Mouse (Mus musculus) kidney, embryonic 14.5 days (tissue): Measurements from ENCODE around the gene Btbd6. TPM values are rescaled to one million over a fixed set of nuclear protein-coding genes. Genes with fewer than 3 reads are reported as not detected.
A peak's percentile ranks its signal among the peaks of the same experiment; 100 is the strongest.

ENCODE experiments used
- ATAC-seq: fragments of 200-750 bp; cut with Nextera tagmentation; 2 replicates; pipeline ENCODE4 v1.8.0; 2017; ENCODE audit warnings: moderate number of reproducible peaks, mild to moderate bottlenecking, moderate TSS enrichment, moderate library complexity; ENCODE audit not compliant: low FRiP score, low TSS enrichment
- H3K27ac ChIP-seq: fragments of 300-500 bp; sonication (generic); 2 replicates; pipeline ENCODE4 v1.5.1; 2014; ENCODE audit warnings: low read depth, mild to moderate bottlenecking, low read length, moderate library complexity, mixed read lengths
- H3K27me3 ChIP-seq: fragments of 300-500 bp; sonication (generic); 2 replicates; pipeline ENCODE4 v1.6.1; 2014; ENCODE audit warnings: mild to moderate bottlenecking, low read length; ENCODE audit not compliant: control insufficient read depth, insufficient read depth
- H3K36me3 ChIP-seq: fragments of 300-500 bp; sonication (generic); 2 replicates; pipeline ENCODE4 v1.6.1; 2014; ENCODE audit warnings: low read length, mixed read lengths; ENCODE audit not compliant: control insufficient read depth, insufficient read depth
- H3K4me1 ChIP-seq: fragments of 300-500 bp; sonication (generic); 2 replicates; pipeline ENCODE4 v1.6.1; 2014; ENCODE audit warnings: low read length, mixed read lengths; ENCODE audit not compliant: control insufficient read depth, insufficient read depth
- H3K4me2 ChIP-seq: fragments of 300-500 bp; sonication (generic); replicated peaks from 2 replicates; pipeline ENCODE4 v1.6.1; 2014; ENCODE audit warnings: low read depth, mild to moderate bottlenecking, low read length
- H3K4me3 ChIP-seq: fragments of 300-500 bp; sonication (generic); 2 replicates; pipeline ENCODE4 v1.5.1; 2014; ENCODE audit warnings: mild to moderate bottlenecking, low read length
- H3K9ac ChIP-seq: fragments of 300-500 bp; sonication (generic); 2 replicates; pipeline ENCODE4 v1.6.1; 2014; ENCODE audit warnings: low read depth, mild to moderate bottlenecking, low read length, moderate library complexity
- H3K9me3 ChIP-seq: fragments of 300-500 bp; sonication (generic); 2 replicates; pipeline ENCODE4 v1.6.1; 2016; ENCODE audit warnings: low read length; ENCODE audit not compliant: control insufficient read depth
- WGBS: fragments of 180-500 bp; shearing (Covaris S2); extraction: QIAGEN DNeasy Blood & Tissue Kit; methylation state at CpG from one replicate; pipeline ENCODE4 v1.1.7; 2014; 5-methylcytosine and 5-hydroxymethylcytosine counted together
- polyA plus RNA-seq: library from polyadenylated mRNA; unstranded; fragments of >200 nt; fragmentation: Nextera tagmentation; extraction: Ambion mirVana; gene quantifications from 2 replicates; pipeline ENCODE4 v1.2.1, GENCODE M21; 2014

Btbd6 gene
- polyA plus RNA-seq, result 22.3 and 23.1 TPM in 2 replicates

DNA sequence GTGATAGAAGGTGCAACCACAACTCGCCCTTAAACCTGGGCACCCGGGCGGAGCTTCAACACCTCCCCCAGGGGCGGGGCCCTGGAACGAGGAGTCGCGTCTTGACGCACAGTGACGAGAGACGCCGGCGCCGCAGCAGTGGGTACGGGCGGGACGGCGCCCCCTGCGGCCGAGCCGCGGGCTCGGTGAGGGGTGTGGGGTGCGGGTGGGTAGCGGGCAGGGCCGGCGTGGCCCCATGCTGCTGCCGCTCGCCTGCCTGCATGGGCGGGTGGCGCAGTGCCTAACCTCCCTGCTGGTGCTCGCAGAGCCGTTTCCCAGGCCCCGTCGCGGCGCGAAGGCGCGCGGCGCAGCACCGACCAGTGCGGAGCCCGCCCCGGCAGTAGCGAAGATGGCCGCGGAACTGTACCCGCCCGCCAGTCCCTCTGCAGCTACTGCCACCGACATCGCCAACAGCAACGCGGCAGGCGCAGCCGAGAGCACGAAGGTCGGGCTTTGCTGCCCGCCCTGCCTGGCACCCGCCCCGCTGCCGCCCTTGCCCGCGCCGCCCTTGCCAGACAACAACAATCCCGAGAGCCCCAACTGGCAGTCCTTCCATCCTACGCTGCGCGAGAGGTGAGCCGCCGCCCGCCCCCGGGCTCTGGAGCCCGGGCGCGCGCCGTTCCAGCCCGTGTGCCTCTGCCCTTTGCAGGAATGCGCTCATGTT, at the start of gene Btbd6:
Btbd6 (plus strand) TSS at position 112 of the 703 bp plus-strand sequence.
- ATAC-seq, result peak; percentile 93
- WGBS, result under 1% methylated on average over 80 of the region's 80 CpGs
- H3K4me2 ChIP-seq, result peak within 1 kb of the TSS; percentile 90

GRCm38 (mm10) chr12:112927265-112927664, 49.0 kb upstream of the Btbd6 start:
- Histone ChIP-seq H3K4me1 (peaks cover 20% of the 10 kb centered on the region; the same call in 1 of the 2 replicates), H3K9ac (peak overlapping the region; percentile 12; the same call in 1 of the 2 replicates), H3K36me3 (no peaks in the 10 kb centered on the region), H3K4me2 (no peak overlapping the region), H3K4me3 (no peak overlapping the region), H3K9me3 (no peaks in the 10 kb centered on the region), H3K27me3 (peaks cover 60% of the 10 kb centered on the region), H3K27ac (no peak overlapping the region)
- no peak for ATAC-seq
- WGBS, result 49% methylated on average over 14 of the region's 14 CpGs

More for the DNA sequence above, at the start of gene Btbd6:
- Histone ChIP-seq H3K4me1 (peaks cover 9% of the 10 kb centered on the region; the same call in 1 of the 2 replicates), H3K27ac (peak within 1 kb of the TSS; percentile 89), H3K9ac (peak within 1 kb of the TSS; percentile 89), H3K27me3 (no peaks in the 10 kb centered on the region), H3K9me3 (no peaks in the 10 kb centered on the region), H3K36me3 (peaks cover 64% of the 10 kb centered on the region), H3K4me3 (peak within 1 kb of the TSS; percentile 76)

- WGBS, result 1% methylated on average over 102 of the region's 124 CpGs
- Histone ChIP-seq H3K4me1 (peaks cover 20% of the 10 kb centered on the region; the same call in 1 of the 2 replicates), H3K4me2 (peak overlapping the region; percentile 93), H3K36me3 (no peaks in the 10 kb centered on the region), H3K9me3 (no peaks in the 10 kb centered on the region), H3K9ac (peak overlapping the region; percentile 46; the same call in 1 of the 2 replicates), H3K4me3 (peak overlapping the region; percentile 53), H3K27ac (no peak overlapping the region), H3K27me3 (peaks cover 60% of the 10 kb centered on the region)
- peak; percentile 36; the same call in 1 of the 2 replicates for ATAC-seq
Observed at GRCm38 (mm10) chr12:112928401-112929241, 47.7 kb upstream of the Btbd6 start.

DNA sequence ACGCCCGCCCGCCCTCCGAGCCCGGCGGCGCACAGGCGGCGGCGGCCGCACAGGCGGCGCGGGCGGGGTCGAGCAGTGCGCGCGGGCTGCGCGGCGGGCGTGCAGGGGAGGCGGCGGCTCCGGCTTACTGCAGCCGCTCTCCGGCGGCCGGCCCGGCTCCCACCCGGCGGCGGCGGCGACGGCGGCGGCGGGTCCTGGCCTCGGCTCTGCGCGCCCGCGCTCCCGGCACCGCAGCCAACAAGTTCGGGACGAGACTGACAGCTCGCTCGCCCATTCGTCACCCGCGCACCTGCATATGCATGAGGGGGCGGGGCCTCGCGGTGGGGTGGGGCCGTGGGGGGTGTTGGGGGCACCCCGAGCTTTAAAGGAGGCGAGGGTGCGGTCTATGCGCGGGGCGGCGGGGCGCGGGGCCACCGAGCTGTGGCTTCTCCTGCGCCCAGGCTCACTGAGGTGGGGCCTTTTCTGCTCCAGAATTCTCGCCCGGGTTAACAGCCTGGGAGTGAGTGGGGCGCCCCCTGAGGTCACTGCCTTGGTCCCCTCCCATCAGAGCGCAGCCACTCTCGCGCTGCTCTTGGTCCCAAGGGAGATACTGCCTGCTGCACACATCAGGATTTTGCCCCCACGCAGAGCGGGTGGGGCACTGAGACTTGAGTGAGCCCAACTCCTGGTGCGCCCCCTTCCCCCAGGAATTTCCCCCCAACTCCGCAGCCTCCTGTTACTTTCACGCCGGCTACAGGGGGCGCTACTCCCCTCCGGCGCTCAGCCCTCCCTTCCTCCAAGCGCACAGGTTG, 46.5 kb upstream of the Btbd6 start, which contains the start of gene Jag2:
Jag2 (minus strand) TSS at position 215 of the 791 bp plus-strand sequence.
- Histone ChIP-seq H3K9ac (peak within 1 kb of the TSS; percentile 46; the same call in 1 of the 2 replicates), H3K4me2 (peak within 1 kb of the TSS; percentile 93), H3K27me3 (peaks cover 55% of the 10 kb centered on the region), H3K27ac (no peak within 1 kb of the TSS), H3K4me1 (peaks cover 20% of the 10 kb centered on the region; the same call in 1 of the 2 replicates), H3K4me3 (peak within 1 kb of the TSS; percentile 53), H3K36me3 (0 out of 2 replicates have a peak, but pooled peaks cover under 1% of the 10 kb centered on the region), H3K9me3 (no peaks in the 10 kb centered on the region)
- whole genome bisulfite sequencing, result 2% methylated on average over 50 of the region's 85 CpGs
- ATAC-seq, result peak; percentile 61

DNA sequence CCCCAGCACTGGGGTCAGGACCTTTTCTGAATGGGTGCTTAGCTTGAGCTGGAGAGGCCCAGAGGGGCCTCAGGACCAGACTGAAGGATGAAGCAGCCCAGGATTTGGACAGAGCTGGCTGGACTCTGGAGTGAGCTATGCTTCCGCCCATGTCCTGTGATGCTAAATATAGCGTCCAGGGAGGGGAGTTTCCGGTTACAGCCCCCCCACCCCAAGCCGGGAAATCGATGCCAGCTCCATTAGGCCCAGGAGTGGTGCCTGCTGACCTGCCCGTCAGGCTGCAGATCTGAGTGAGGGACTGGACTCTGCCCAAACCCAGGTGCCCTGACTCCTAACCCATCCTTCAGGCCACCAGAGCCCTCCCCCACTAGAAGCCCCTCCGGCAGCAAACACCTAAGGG, 43.6 kb upstream of the Btbd6 start:
- no peak overlapping the region for H3K9ac ChIP-seq
- no peak overlapping the region for H3K4me2 ChIP-seq
- H3K27me3 ChIP-seq, result peaks cover 38% of the 10 kb centered on the region
- no peak for ATAC-seq
- H3K27ac ChIP-seq, result no peak overlapping the region
- no peaks in the 10 kb centered on the region for H3K9me3 ChIP-seq
- H3K4me1 ChIP-seq, result peaks cover 14% of the 10 kb centered on the region; the same call in 1 of the 2 replicates
- WGBS, result 20% methylated on average over 7 of the region's 7 CpGs
- 0 out of 2 replicates have a peak, but pooled peaks cover 3% of the 10 kb centered on the region for H3K36me3 ChIP-seq
- H3K4me3 ChIP-seq, result no peak overlapping the region

DNA sequence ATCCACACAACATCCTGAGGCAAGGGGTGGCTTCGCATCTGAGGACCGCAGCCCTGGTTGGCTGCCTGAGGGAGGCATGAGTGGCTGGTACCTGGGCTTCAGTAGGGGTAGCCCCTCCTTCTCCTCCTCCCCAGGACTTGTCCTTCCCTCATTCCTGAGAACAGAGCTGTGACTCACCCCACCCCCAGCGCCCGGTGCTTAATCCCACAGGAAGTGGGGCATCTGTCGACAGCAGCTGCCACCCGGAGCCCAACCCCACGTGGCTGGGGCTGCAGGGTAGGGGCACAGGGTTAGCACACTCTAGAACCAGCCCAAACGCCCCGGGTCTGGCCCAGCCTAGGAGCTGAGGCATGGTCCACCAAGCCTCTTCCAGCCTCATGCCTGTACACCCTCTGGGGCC, 38.4 kb upstream of the Btbd6 start:
- H3K4me3 ChIP-seq, result no peak overlapping the region
- H3K27ac ChIP-seq, result no peak overlapping the region
- H3K4me1 ChIP-seq, result peaks cover 15% of the 10 kb centered on the region
- no peak overlapping the region for H3K4me2 ChIP-seq
- 42% methylated on average over 9 of the region's 9 CpGs for WGBS
- H3K9ac ChIP-seq, result no peak overlapping the region
- no peaks in the 10 kb centered on the region for H3K9me3 ChIP-seq
- H3K36me3 ChIP-seq, result 0 out of 2 replicates have a peak, but pooled peaks cover 3% of the 10 kb centered on the region
- ATAC-seq, result no peak
- no peaks in the 10 kb centered on the region for H3K27me3 ChIP-seq

DNA sequence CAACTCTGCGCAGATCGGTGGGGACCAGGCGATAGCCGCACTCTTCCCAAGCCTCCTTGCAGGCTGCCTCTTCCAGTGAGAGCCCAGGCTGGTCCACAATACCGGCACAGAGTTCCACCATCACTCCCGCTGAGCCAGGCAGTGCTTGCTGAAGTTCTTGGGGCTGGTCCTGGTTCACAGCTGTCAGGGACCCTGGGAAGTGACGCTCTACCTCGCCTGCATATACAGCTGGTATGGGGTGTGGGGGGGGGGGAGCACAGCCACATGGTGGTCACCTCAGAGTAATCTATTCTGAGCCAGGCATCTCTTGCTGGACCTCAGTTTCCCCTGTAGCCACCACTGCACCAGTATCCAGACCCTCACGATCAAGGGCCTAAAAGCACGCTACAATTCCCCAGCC, 37.9 kb upstream of the Btbd6 start:
- Histone ChIP-seq H3K4me1 (peaks cover 15% of the 10 kb centered on the region), H3K36me3 (0 out of 2 replicates have a peak, but pooled peaks cover 3% of the 10 kb centered on the region), H3K9ac (no peak overlapping the region), H3K27me3 (no peaks in the 10 kb centered on the region), H3K4me2 (no peak overlapping the region), H3K9me3 (no peaks in the 10 kb centered on the region), H3K4me3 (no peak overlapping the region), H3K27ac (no peak overlapping the region)
- WGBS, result 78% methylated on average over 10 of the region's 10 CpGs
- ATAC-seq, result no peak

GRCm38 (mm10) chr12:112938873-112939565, 37.3 kb upstream of the Btbd6 start:
- H3K4me2 ChIP-seq, result no peak overlapping the region
- H3K36me3 ChIP-seq, result 0 out of 2 replicates have a peak, but pooled peaks cover 3% of the 10 kb centered on the region
- peaks cover 15% of the 10 kb centered on the region for H3K4me1 ChIP-seq
- no peak overlapping the region for H3K4me3 ChIP-seq
- no peaks in the 10 kb centered on the region for H3K27me3 ChIP-seq
- 62% methylated on average over 10 of the region's 10 CpGs for WGBS
- H3K9ac ChIP-seq, result no peak overlapping the region
- H3K9me3 ChIP-seq, result no peaks in the 10 kb centered on the region
- ATAC-seq, result peak; percentile 18; the same call in 1 of the 2 replicates
- no peak overlapping the region for H3K27ac ChIP-seq
